Mouse (Mus musculus): ENCODE data around the gene Cdkal1.

DNA sequence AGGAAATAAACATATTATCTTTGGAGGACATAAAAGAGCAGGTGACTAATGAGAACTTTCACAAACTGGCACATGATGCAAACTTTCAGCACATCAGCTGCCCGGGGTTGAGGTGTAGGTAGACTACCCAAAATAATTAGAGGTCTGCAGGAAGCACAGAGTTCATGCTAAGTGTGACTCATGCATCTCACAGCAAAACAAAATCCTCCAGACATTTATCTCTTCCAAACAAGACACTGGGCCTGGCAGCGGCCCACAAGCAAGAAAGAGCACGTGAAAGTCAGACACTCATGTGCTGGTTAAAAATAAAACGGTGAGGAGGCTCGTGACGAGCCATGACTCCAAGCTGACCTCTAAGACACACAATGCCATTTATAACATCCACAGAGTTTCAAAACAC is 217.7 kb downstream of the Cdkal1 start:
- TF ChIP-seq CTCF (IDR thresholded peaks at IDR 0.05; ENCODE audit: low read depth) (no peak), EP300 (IDR thresholded peaks at IDR 0.05; ENCODE audit: low read depth) (no peak)

Data from liver, embryonic 14.5 days (tissue).